Mouse (Mus musculus): ENCODE data around the gene Colgalt1. TPM values are rescaled to one million over a fixed set of nuclear protein-coding genes. Genes with fewer than 3 reads are reported as not detected.

Gene Colgalt1
- polyA plus RNA-seq, 1 experiment from 2014 or later: 87.6 TPM

DNA sequence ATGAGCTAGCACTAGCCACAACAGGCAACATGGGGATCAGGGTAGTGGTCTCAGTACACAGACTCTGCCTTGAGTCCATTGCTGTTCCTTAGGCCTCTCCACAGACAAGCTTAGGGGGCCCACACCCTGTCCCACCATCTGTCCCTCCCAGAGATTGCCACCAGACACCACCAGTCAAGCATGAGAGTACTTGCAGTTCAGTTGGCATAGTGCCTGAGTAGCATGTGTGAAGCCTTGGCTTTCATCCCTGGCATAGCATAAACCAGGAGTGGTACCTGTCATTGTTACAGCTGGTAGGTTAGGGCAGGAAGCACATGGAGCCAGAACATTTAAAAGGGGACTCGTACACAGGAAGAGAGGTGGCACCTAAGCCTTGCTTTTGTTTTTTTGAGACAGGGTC, 49.0 kb downstream of the Colgalt1 start:
- ATAC-seq (ENCODE audit: insufficient number of reproducible peaks, insufficient read depth, low FRiP score, low read depth): no peak
- Histone ChIP-seq H3K27ac (ENCODE audit: low read length) (no peak overlapping the region), H3K4me3 (ENCODE audit: low read depth, low read length) (no peak overlapping the region), H3K4me2 (replicated peaks; ENCODE audit: low read depth, low read length) (no peak overlapping the region), H3K9ac (replicated peaks; ENCODE audit: low read depth, low read length) (no peak overlapping the region), H3K36me3 (ENCODE audit: control insufficient read depth, insufficient read depth, low read length) (no peaks in the 10 kb centered on the region), H3K4me1 (ENCODE audit: control insufficient read depth, insufficient read depth, low read length) (0 out of 2 replicates have a peak, but pooled peaks cover under 1% of the 10 kb centered on the region), H3K27me3 (ENCODE audit: control insufficient read depth, insufficient read depth, low read length) (peaks cover 18% of the 10 kb centered on the region), H3K9me3 (ENCODE audit: control insufficient read depth, low read depth, low read length) (no peaks in the 10 kb centered on the region)
- 59% methylated on average over 1 of the region's 1 CpGs for WGBS

DNA sequence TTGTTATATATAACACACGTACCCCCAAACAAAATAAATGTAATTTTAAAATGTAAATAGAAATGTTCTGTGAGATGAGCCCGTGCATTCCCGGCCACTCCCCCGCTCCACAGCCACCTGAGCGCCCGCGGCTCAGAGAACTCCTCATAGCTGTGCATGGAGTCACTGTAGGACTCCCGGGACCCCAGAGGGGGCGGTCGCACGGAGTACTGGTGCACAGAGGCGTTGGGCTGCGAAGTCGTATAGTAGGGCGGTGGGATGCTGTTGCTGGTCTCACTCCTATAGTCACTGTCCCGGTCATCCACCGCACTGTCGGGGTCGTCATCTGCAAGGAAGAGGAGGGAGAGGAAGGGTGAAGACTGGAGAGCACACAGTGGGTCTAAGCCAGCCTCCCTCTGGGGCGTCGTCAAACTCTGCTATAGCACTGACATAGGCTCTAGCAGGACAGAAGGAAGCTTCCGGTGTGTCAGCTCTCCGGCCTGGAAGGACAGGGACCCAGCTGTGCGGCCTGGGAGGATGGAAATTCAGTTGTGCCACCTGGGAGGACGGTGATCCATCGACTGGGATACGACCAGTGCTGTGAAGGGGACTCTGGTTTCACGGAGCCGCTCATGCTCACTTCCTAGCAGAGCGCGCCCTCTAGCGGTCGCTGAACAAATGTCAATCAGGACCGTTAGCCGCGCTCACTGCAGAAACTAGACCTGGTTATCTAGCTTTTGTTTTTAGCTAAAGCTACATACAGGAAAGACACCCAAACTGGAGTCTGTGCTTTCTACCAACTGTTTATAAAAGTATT, 49.7 kb downstream of the Colgalt1 start:
- Histone ChIP-seq H3K9ac (replicated peaks; ENCODE audit: low read depth, low read length) (no peak overlapping the region), H3K9me3 (ENCODE audit: control insufficient read depth, low read depth, low read length) (no peaks in the 10 kb centered on the region), H3K36me3 (ENCODE audit: control insufficient read depth, insufficient read depth, low read length) (no peaks in the 10 kb centered on the region), H3K4me3 (ENCODE audit: low read depth, low read length) (no peak overlapping the region), H3K27ac (ENCODE audit: low read length) (no peak overlapping the region), H3K4me1 (ENCODE audit: control insufficient read depth, insufficient read depth, low read length) (no peaks in the 10 kb centered on the region), H3K27me3 (ENCODE audit: control insufficient read depth, insufficient read depth, low read length) (peaks cover 16% of the 10 kb centered on the region), H3K4me2 (replicated peaks; ENCODE audit: low read depth, low read length) (no peak overlapping the region)
- 7% methylated on average over 36 of the region's 36 CpGs for WGBS
- peak; percentile 12; the same call in 1 of the 2 replicates for ATAC-seq (ENCODE audit: insufficient number of reproducible peaks, insufficient read depth, low FRiP score, low read depth)

DNA sequence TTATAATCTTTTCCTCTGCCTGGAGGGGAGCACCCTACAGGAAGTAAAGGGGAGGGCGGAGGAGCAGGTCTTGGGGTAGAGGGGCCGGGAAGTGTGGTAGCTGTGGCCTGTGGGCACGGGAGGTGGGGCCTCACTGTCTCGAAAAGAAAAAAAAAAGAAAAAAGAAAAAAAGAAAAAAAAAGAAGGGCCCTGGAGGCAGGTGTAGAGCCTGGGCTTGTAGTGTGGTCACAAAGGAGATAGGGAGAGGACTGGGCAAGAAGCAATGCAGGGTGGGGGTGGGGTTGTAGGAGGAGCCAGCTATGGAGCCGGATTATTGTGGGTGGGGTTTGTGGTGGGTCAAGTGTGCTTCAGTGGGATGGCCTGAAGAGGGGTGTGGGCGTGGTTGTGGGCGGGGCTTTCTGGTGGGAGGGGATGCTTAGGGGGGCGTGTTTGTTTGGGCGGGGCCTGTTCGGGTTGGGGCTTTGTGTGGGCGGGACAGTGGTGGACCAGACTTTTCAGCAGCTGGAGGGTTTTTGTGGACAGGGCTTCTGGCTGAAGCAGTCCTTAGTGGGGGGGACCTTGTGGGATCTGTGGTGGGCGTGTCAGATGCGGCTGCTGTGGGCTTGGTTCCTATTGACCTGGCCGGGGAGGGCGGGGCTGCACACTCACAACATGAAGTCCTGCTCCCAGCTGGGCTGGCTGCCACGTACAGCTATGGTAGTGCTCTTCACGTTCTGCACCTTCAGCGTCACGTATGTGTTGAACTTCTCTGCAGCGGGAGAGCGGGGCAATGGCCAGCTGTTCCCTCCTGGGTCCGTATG, 54.7 kb downstream of the Colgalt1 start:
- Histone ChIP-seq H3K4me3 (ENCODE audit: low read depth, low read length) (peak overlapping the region; percentile 16; the same call in 1 of the 2 replicates), H3K27me3 (ENCODE audit: control insufficient read depth, insufficient read depth, low read length) (0 out of 2 replicates have a peak, but pooled peaks cover 2% of the 10 kb centered on the region), H3K4me2 (replicated peaks; ENCODE audit: low read depth, low read length) (peak overlapping the region; percentile 37), H3K9me3 (ENCODE audit: control insufficient read depth, low read depth, low read length) (no peaks in the 10 kb centered on the region), H3K36me3 (ENCODE audit: control insufficient read depth, insufficient read depth, low read length) (no peaks in the 10 kb centered on the region), H3K9ac (replicated peaks; ENCODE audit: low read depth, low read length) (no peak overlapping the region), H3K4me1 (ENCODE audit: control insufficient read depth, insufficient read depth, low read length) (peaks cover 13% of the 10 kb centered on the region; the same call in 1 of the 2 replicates), H3K27ac (ENCODE audit: low read length) (no peak overlapping the region)
- ATAC-seq (ENCODE audit: insufficient number of reproducible peaks, insufficient read depth, low FRiP score, low read depth): peak; percentile 73
- 3% methylated on average over 22 of the region's 22 CpGs for WGBS

DNA sequence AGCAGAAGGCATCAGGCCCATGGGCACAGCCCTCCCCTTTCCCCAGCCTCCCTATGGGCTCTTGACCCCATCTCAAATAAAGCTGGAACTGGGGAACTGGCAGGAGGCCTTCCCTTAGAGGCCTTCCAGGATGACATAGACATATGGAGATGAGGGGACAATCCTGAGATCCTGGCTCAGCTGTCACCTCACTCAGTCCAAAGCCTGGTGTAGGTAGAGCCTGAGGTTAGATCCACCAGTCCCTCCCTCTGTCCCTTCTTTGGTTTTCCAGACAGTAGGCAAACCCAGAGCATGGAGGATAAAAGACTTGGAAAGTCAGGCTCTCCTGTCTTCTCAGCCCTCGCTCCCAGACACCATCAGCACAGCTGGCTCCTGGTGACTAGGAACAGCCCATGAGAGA, 56.1 kb downstream of the Colgalt1 start:
- WGBS: 20% methylated on average over 1 of the region's 1 CpGs

DNA sequence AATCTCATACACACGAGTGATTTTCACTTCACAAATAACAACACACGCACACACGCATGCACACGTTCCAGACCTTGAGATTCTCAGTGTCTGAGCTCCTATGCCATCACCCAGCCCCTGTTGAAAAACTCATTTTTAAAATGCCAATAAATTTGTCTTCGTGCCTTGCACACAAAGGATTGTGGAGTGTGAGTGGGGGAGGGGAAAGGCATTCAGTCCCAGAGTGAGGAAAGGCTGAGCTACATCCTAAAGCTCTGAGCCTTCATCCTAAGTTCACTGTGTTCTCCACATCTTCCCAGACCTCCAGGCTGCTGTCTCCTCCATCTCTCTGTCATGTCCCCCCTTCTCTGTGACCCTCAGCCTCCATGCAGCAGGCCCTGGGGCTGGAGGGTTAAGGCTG, 56.5 kb downstream of the Colgalt1 start:
- Histone ChIP-seq H3K9ac (replicated peaks; ENCODE audit: low read depth, low read length) (no peak overlapping the region), H3K4me3 (ENCODE audit: low read depth, low read length) (no peak overlapping the region), H3K27ac (ENCODE audit: low read length) (no peak overlapping the region), H3K4me1 (ENCODE audit: control insufficient read depth, insufficient read depth, low read length) (peaks cover 20% of the 10 kb centered on the region; the same call in 1 of the 2 replicates), H3K9me3 (ENCODE audit: control insufficient read depth, low read depth, low read length) (no peaks in the 10 kb centered on the region), H3K36me3 (ENCODE audit: control insufficient read depth, insufficient read depth, low read length) (no peaks in the 10 kb centered on the region), H3K4me2 (replicated peaks; ENCODE audit: low read depth, low read length) (no peak overlapping the region), H3K27me3 (ENCODE audit: control insufficient read depth, insufficient read depth, low read length) (no peaks in the 10 kb centered on the region)
- 48% methylated on average over 5 of the region's 5 CpGs for WGBS
- ATAC-seq (ENCODE audit: insufficient number of reproducible peaks, insufficient read depth, low FRiP score, low read depth): no peak

More for the DNA sequence above, 56.1 kb downstream of the Colgalt1 start:
- Histone ChIP-seq H3K27me3 (ENCODE audit: control insufficient read depth, insufficient read depth, low read length) (no peaks in the 10 kb centered on the region), H3K27ac (ENCODE audit: low read length) (no peak overlapping the region), H3K9ac (replicated peaks; ENCODE audit: low read depth, low read length) (no peak overlapping the region), H3K4me1 (ENCODE audit: control insufficient read depth, insufficient read depth, low read length) (peaks cover 20% of the 10 kb centered on the region; the same call in 1 of the 2 replicates), H3K36me3 (ENCODE audit: control insufficient read depth, insufficient read depth, low read length) (no peaks in the 10 kb centered on the region), H3K9me3 (ENCODE audit: control insufficient read depth, low read depth, low read length) (no peaks in the 10 kb centered on the region), H3K4me3 (ENCODE audit: low read depth, low read length) (no peak overlapping the region), H3K4me2 (replicated peaks; ENCODE audit: low read depth, low read length) (no peak overlapping the region)
- no peak for ATAC-seq (ENCODE audit: insufficient number of reproducible peaks, insufficient read depth, low FRiP score, low read depth)

DNA sequence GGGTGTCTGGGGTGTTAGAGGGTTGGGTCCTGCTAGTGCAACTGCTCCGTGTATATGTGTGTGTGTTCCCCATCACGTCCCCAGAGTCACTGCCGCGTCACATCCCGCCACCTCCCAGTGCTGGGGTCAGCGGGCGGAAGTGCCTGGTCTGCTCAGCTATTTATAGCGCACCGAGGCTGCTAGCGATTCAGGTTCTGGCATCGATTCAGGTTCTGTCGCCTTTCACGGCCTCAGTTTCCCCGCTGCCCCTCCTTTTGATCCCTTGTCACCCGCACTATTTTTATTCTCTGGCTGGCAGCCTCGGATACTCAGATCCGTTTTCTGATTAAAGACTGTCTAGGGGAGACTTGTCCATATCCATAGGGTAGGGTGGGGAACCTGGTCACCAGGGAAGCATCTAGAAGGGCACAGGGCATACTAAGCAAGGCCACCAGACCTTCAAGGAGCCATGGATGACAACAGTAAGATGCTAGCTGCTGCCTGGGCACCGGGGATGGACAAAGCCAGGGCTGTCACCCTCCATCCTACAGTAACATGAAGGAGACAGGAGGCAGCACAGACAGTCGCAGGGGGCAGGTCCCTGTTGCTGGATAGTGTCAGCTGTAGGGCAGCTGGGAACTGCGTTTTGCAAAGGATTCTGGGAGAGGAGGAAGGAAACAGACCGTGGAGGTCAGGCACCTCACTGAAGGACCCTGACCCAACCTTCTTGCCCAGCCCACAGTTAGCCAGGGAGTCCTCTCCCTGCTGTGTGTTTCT, 57.6 kb downstream of the Colgalt1 start:
- Histone ChIP-seq H3K27ac (ENCODE audit: low read length) (no peak overlapping the region), H3K9ac (replicated peaks; ENCODE audit: low read depth, low read length) (no peak overlapping the region), H3K4me2 (replicated peaks; ENCODE audit: low read depth, low read length) (peak overlapping the region; percentile 27), H3K4me3 (ENCODE audit: low read depth, low read length) (no peak overlapping the region), H3K4me1 (ENCODE audit: control insufficient read depth, insufficient read depth, low read length) (peaks cover 20% of the 10 kb centered on the region; the same call in 1 of the 2 replicates), H3K27me3 (ENCODE audit: control insufficient read depth, insufficient read depth, low read length) (no peaks in the 10 kb centered on the region), H3K9me3 (ENCODE audit: control insufficient read depth, low read depth, low read length) (no peaks in the 10 kb centered on the region), H3K36me3 (ENCODE audit: control insufficient read depth, insufficient read depth, low read length) (no peaks in the 10 kb centered on the region)
- 4% methylated on average over 21 of the region's 21 CpGs for WGBS
- ATAC-seq (ENCODE audit: insufficient number of reproducible peaks, insufficient read depth, low FRiP score, low read depth): no peak

DNA sequence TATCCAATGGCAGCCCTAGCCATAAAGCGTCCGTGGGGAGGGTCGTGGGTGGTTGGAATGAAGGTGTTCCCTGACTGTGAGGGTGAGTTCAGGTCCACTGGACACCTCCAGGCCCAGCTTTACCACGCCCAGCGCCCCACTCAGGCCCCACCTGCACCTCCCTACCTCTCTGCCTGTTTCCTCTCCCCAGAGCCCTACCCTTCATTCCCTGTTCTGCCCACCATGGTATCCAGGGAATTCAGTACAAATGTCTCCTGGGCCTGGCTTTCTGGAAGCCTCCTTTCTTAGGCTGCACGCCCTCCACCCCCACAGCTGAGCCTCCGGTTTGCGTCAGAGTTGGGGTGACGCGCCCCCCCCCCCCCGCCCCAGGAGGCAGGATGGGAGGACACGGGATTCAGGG, 59.4 kb downstream of the Colgalt1 start:
- 10% methylated on average over 12 of the region's 12 CpGs for WGBS
- H3K4me3 ChIP-seq (ENCODE audit: low read depth, low read length): peak overlapping the region; percentile 45
- ATAC-seq (ENCODE audit: insufficient number of reproducible peaks, insufficient read depth, low FRiP score, low read depth): no peak
- H3K36me3 ChIP-seq (ENCODE audit: control insufficient read depth, insufficient read depth, low read length): no peaks in the 10 kb centered on the region
- no peaks in the 10 kb centered on the region for H3K27me3 ChIP-seq (ENCODE audit: control insufficient read depth, insufficient read depth, low read length)
- peak overlapping the region; percentile 99 for H3K4me2 ChIP-seq (replicated peaks; ENCODE audit: low read depth, low read length)
- H3K4me1 ChIP-seq (ENCODE audit: control insufficient read depth, insufficient read depth, low read length): peaks cover 20% of the 10 kb centered on the region; the same call in 1 of the 2 replicates
- H3K9me3 ChIP-seq (ENCODE audit: control insufficient read depth, low read depth, low read length): no peaks in the 10 kb centered on the region
- H3K9ac ChIP-seq (replicated peaks; ENCODE audit: low read depth, low read length): no peak overlapping the region
- H3K27ac ChIP-seq (ENCODE audit: low read length): no peak overlapping the region

All from stomach, embryonic 14.5 days (tissue).